Mouse (Mus musculus) forebrain, embryonic 16.5 days (tissue): ENCODE data around the gene P4ha1. TPM values are rescaled to one million over a fixed set of nuclear protein-coding genes. Genes with fewer than 3 reads are reported as not detected.

Source experiments
- ATAC-seq: fragments of 200-750 bp; cut with Nextera tagmentation; 2 replicates; pipeline ENCODE4 v1.8.0; 2017; ENCODE audit warnings: mild to moderate bottlenecking, moderate library complexity
- H3K27ac ChIP-seq: fragments of 300-500 bp; sonication (generic); 2 replicates; pipeline ENCODE4 v1.5.1; 2014; ENCODE audit warnings: low read length, control low read depth
- H3K27me3 ChIP-seq: fragments of 300-500 bp; sonication (generic); replicated peaks from 2 replicates; pipeline ENCODE4 v1.6.1; 2014; ENCODE audit warnings: low read length; ENCODE audit not compliant: control insufficient read depth, insufficient read depth
- H3K36me3 ChIP-seq: fragments of 300-500 bp; sonication (generic); 2 replicates; pipeline ENCODE4 v1.6.1; 2014; ENCODE audit not compliant: control insufficient read depth, insufficient read depth
- H3K4me1 ChIP-seq: fragments of 300-500 bp; sonication (generic); replicated peaks from 2 replicates; pipeline ENCODE4 v1.6.1; 2014; ENCODE audit warnings: low read length; ENCODE audit not compliant: control insufficient read depth, insufficient read depth
- H3K4me2 ChIP-seq: fragments of 300-500 bp; sonication (generic); 2 replicates; pipeline ENCODE4 v1.6.1; 2014; ENCODE audit warnings: mild to moderate bottlenecking, low read length, control low read depth
- H3K4me3 ChIP-seq: fragments of 300-500 bp; sonication (generic); replicated peaks from 2 replicates; pipeline ENCODE4 v1.5.1; 2014; ENCODE audit warnings: mild to moderate bottlenecking, low read length, control low read depth
- H3K9ac ChIP-seq: fragments of 300-500 bp; sonication (generic); replicated peaks from 2 replicates; pipeline ENCODE4 v1.6.1; 2014; ENCODE audit warnings: low read depth, low read length, control low read depth
- H3K9me3 ChIP-seq: fragments of 300-500 bp; sonication (generic); 2 replicates; pipeline ENCODE4 v1.6.1; 2016; ENCODE audit warnings: low read length; ENCODE audit not compliant: control insufficient read depth
- WGBS: fragments of 180-500 bp; shearing (Covaris S2); extraction: QIAGEN DNeasy Blood & Tissue Kit; methylation state at CpG from one replicate; pipeline ENCODE4 v1.1.7; 2014; 5-methylcytosine and 5-hydroxymethylcytosine counted together
- polyA plus RNA-seq: library from polyadenylated mRNA; unstranded; fragments of >200 nt; fragmentation: Nextera tagmentation; extraction: Ambion mirVana; gene quantifications from 2 replicates; pipeline ENCODE4 v1.2.1, GENCODE M21; 2015

P4ha1 gene
- polyA plus RNA-seq, 1 experiment from 2014 or later, result 32.8 TPM

- Histone ChIP-seq H3K4me1 (no peaks in the 10 kb centered on the region), H3K27ac (no peak overlapping the region), H3K4me2 (no peak overlapping the region), H3K27me3 (no peaks in the 10 kb centered on the region), H3K4me3 (no peak overlapping the region), H3K9ac (no peak overlapping the region), H3K9me3 (no peaks in the 10 kb centered on the region), H3K36me3 (peaks cover 29% of the 10 kb centered on the region)
- WGBS, result 82% methylated on average over 8 of the region's 8 CpGs
- no peak for ATAC-seq
Observed at GRCm38 (mm10) chr10:59355020-59355419, 31.9 kb downstream of the P4ha1 start.

GRCm38 (mm10) chr10:59358744-59359143 is 35.6 kb downstream of the P4ha1 start:
- H3K27me3 ChIP-seq, result no peaks in the 10 kb centered on the region
- 82% methylated on average over 4 of the region's 4 CpGs for WGBS

GRCm38 (mm10) chr10:59363208-59363607 is 40.1 kb downstream of the P4ha1 start:
- Histone ChIP-seq H3K27me3 (no peaks in the 10 kb centered on the region), H3K4me2 (no peak overlapping the region), H3K4me1 (no peaks in the 10 kb centered on the region), H3K27ac (no peak overlapping the region), H3K36me3 (peaks cover 10% of the 10 kb centered on the region), H3K9me3 (no peaks in the 10 kb centered on the region), H3K4me3 (no peak overlapping the region), H3K9ac (no peak overlapping the region)
- WGBS, result 93% methylated on average over 2 of the region's 2 CpGs
- no peak for ATAC-seq

More at GRCm38 (mm10) chr10:59358744-59359143, 35.6 kb downstream of the P4ha1 start:
- Histone ChIP-seq H3K4me1 (no peaks in the 10 kb centered on the region), H3K36me3 (peaks cover 17% of the 10 kb centered on the region), H3K4me3 (no peak overlapping the region), H3K27ac (no peak overlapping the region), H3K9me3 (no peaks in the 10 kb centered on the region), H3K4me2 (no peak overlapping the region), H3K9ac (no peak overlapping the region)
- ATAC-seq, result no peak

- Histone ChIP-seq H3K4me2 (no peak overlapping the region), H3K9ac (no peak overlapping the region), H3K27me3 (no peaks in the 10 kb centered on the region), H3K4me1 (no peaks in the 10 kb centered on the region), H3K36me3 (peaks cover 12% of the 10 kb centered on the region), H3K27ac (no peak overlapping the region), H3K4me3 (no peak overlapping the region), H3K9me3 (no peaks in the 10 kb centered on the region)
- 95% methylated on average over 3 of the region's 3 CpGs for WGBS
- no peak for ATAC-seq
Observed at GRCm38 (mm10) chr10:59364551-59364950, 41.5 kb downstream of the P4ha1 start.

GRCm38 (mm10) chr10:59365804-59366589 is 42.9 kb downstream of the P4ha1 start:
- peaks cover 17% of the 10 kb centered on the region for H3K36me3 ChIP-seq
- 79% methylated on average over 5 of the region's 5 CpGs for WGBS
- no peak overlapping the region for H3K27ac ChIP-seq
- H3K4me1 ChIP-seq, result no peaks in the 10 kb centered on the region
- no peak overlapping the region for H3K9ac ChIP-seq
- no peaks in the 10 kb centered on the region for H3K27me3 ChIP-seq
- no peak for ATAC-seq
- H3K9me3 ChIP-seq, result no peaks in the 10 kb centered on the region
- no peak overlapping the region for H3K4me3 ChIP-seq
- H3K4me2 ChIP-seq, result no peak overlapping the region

GRCm38 (mm10) chr10:59366746-59367145 is 43.6 kb downstream of the P4ha1 start:
- no peaks in the 10 kb centered on the region for H3K9me3 ChIP-seq
- H3K36me3 ChIP-seq, result peaks cover 17% of the 10 kb centered on the region
- H3K4me2 ChIP-seq, result no peak overlapping the region
- H3K27ac ChIP-seq, result no peak overlapping the region
- WGBS, result 97% methylated on average over 4 of the region's 4 CpGs
- no peak overlapping the region for H3K9ac ChIP-seq
- no peaks in the 10 kb centered on the region for H3K27me3 ChIP-seq
- no peak for ATAC-seq
- H3K4me1 ChIP-seq, result no peaks in the 10 kb centered on the region
- no peak overlapping the region for H3K4me3 ChIP-seq

GRCm38 (mm10) chr10:59367206-59367605 is 44.1 kb downstream of the P4ha1 start:
- H3K36me3 ChIP-seq, result peaks cover 17% of the 10 kb centered on the region
- no peak overlapping the region for H3K4me3 ChIP-seq
- H3K27ac ChIP-seq, result no peak overlapping the region
- WGBS, result 90% methylated on average over 4 of the region's 4 CpGs
- no peak overlapping the region for H3K9ac ChIP-seq
- no peak overlapping the region for H3K4me2 ChIP-seq
- no peaks in the 10 kb centered on the region for H3K9me3 ChIP-seq
- H3K4me1 ChIP-seq, result no peaks in the 10 kb centered on the region
- no peaks in the 10 kb centered on the region for H3K27me3 ChIP-seq
- no peak for ATAC-seq

- no peak overlapping the region for H3K27ac ChIP-seq
- ATAC-seq, result no peak
Observed at GRCm38 (mm10) chr10:59368729-59369128, 45.6 kb downstream of the P4ha1 start.

GRCm38 (mm10) chr10:59369426-59369825 is 46.3 kb downstream of the P4ha1 start:
- H3K9ac ChIP-seq, result no peak overlapping the region
- H3K27ac ChIP-seq, result no peak overlapping the region
- H3K9me3 ChIP-seq, result no peaks in the 10 kb centered on the region
- peaks cover 15% of the 10 kb centered on the region for H3K36me3 ChIP-seq
- H3K27me3 ChIP-seq, result no peaks in the 10 kb centered on the region
- ATAC-seq, result no peak
- no peak overlapping the region for H3K4me3 ChIP-seq
- no peak overlapping the region for H3K4me2 ChIP-seq
- WGBS, result 90% methylated on average over 9 of the region's 9 CpGs
- no peaks in the 10 kb centered on the region for H3K4me1 ChIP-seq

More at GRCm38 (mm10) chr10:59368729-59369128, 45.6 kb downstream of the P4ha1 start:
- no peaks in the 10 kb centered on the region for H3K4me1 ChIP-seq
- 85% methylated on average over 8 of the region's 8 CpGs for WGBS
- no peak overlapping the region for H3K4me2 ChIP-seq
- H3K36me3 ChIP-seq, result peaks cover 14% of the 10 kb centered on the region
- H3K9me3 ChIP-seq, result no peaks in the 10 kb centered on the region
- H3K4me3 ChIP-seq, result no peak overlapping the region
- no peak overlapping the region for H3K9ac ChIP-seq
- H3K27me3 ChIP-seq, result no peaks in the 10 kb centered on the region
